Mouse (Mus musculus): ENCODE results near the gene Eml2. TPM values are rescaled to one million over a fixed set of nuclear protein-coding genes. Genes with fewer than 3 reads are reported as not detected.

The Eml2 gene
- polyA plus RNA-seq, 1 experiment from 2014 or later, result 18.9 TPM

DNA sequence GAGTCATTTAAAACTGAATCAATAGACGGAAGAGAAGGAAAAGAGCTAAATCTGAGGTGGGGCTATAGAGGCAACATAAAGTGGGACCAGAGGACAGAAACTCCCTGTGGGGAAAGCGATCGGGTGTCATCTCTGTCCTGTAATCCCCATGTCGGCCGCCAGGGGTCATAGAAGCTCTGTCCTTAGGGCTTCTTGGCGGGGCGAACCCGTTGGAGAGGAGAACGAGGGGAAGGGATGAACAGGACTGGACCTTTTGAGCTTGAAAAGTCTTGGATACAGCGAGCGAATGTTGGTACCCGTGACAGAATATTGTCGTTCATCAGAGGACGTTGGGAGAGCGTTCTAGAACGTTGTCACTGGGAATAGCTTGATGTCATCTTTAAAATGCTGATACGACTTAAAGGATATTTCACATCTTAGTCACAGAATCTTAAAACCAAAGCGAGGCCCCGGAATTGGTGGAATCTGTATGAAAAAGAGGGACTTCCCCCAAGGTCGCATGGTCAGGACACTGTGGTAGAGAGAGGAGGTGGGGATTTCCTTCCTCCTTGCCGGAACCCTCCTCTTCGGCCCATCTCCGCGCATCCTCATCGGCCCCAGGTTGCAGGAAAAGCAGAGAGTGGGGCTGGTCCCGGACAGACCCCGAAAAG, 2.3 kb downstream of the Eml2 start:
- H3K4me2 ChIP-seq, result peak overlapping the region; percentile 57
- no peaks in the 10 kb centered on the region for H3K9me3 ChIP-seq (replicated peaks)
- peaks cover 37% of the 10 kb centered on the region for H3K4me1 ChIP-seq (replicated peaks)
- no peaks in the 10 kb centered on the region for H3K36me3 ChIP-seq
- peaks cover 53% of the 10 kb centered on the region for H3K27me3 ChIP-seq
- no peak for ATAC-seq (replicated peaks; ENCODE audit: insufficient number of reproducible peaks, insufficient read depth, low FRiP score, low read depth)
- no peak overlapping the region for H3K9ac ChIP-seq
- H3K4me3 ChIP-seq, result peak overlapping the region; percentile 31
- no peak overlapping the region for H3K27ac ChIP-seq
- WGBS, result 4% methylated on average over 26 of the region's 27 CpGs

DNA sequence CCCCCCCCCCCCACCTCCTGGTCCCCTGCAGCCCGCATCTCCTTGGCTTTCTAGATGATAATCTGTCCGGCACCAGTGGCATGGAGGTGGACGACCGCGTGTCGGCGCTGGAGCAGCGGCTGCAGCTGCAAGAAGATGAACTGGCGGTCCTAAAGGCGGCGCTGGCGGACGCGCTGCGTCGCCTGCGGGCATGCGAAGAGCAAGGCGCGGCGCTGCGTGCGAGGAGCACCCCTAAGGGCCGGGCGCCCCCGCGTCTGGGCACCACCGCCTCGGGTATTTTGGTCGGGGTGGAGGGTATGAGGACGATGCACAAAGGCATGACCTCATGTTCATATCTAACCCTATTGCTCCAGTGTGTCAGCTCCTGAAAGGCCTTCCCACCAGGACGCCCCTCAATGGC, 3.0 kb downstream of the Eml2 start:
- Histone ChIP-seq H3K4me2 (peak overlapping the region; percentile 57), H3K4me1 (replicated peaks) (peaks cover 42% of the 10 kb centered on the region), H3K27me3 (peaks cover 53% of the 10 kb centered on the region), H3K4me3 (peak overlapping the region; percentile 31), H3K27ac (no peak overlapping the region), H3K9ac (no peak overlapping the region), H3K9me3 (replicated peaks) (no peaks in the 10 kb centered on the region), H3K36me3 (no peaks in the 10 kb centered on the region)
- under 1% methylated on average over 31 of the region's 32 CpGs for WGBS
- peak; percentile 17; the same call in 1 of the 2 replicates for ATAC-seq (replicated peaks; ENCODE audit: insufficient number of reproducible peaks, insufficient read depth, low FRiP score, low read depth)

DNA sequence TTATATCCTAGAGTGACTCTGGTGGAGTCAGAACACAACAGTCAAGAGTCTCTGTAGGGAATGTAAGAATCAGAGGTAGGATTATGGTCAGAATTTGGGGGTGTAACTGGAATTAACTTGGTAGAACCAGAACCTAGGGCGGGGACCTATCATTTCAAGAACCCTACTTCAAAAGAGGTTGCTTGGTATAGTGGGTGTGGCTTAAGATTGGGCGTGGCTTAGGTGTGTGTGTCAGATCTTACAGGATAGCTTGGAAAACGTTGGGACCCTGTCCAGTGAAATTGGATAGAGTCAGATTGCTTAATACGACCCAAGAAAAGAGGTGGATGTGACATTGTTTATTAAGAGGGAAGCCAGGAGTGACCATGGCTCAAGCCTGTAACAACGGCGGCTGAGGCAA, 3.7 kb downstream of the Eml2 start:
- Histone ChIP-seq H3K27me3 (peaks cover 49% of the 10 kb centered on the region), H3K9ac (no peak overlapping the region), H3K4me1 (replicated peaks) (peaks cover 50% of the 10 kb centered on the region), H3K27ac (no peak overlapping the region), H3K36me3 (no peaks in the 10 kb centered on the region), H3K4me3 (0 out of 2 replicates have a peak overlapping the region, but pooled peaks have one; percentile 31), H3K9me3 (replicated peaks) (no peaks in the 10 kb centered on the region), H3K4me2 (peak overlapping the region; percentile 57; the same call in 1 of the 2 replicates)
- no peak for ATAC-seq (replicated peaks; ENCODE audit: insufficient number of reproducible peaks, insufficient read depth, low FRiP score, low read depth)
- 41% methylated on average over 6 of the region's 6 CpGs for WGBS

DNA sequence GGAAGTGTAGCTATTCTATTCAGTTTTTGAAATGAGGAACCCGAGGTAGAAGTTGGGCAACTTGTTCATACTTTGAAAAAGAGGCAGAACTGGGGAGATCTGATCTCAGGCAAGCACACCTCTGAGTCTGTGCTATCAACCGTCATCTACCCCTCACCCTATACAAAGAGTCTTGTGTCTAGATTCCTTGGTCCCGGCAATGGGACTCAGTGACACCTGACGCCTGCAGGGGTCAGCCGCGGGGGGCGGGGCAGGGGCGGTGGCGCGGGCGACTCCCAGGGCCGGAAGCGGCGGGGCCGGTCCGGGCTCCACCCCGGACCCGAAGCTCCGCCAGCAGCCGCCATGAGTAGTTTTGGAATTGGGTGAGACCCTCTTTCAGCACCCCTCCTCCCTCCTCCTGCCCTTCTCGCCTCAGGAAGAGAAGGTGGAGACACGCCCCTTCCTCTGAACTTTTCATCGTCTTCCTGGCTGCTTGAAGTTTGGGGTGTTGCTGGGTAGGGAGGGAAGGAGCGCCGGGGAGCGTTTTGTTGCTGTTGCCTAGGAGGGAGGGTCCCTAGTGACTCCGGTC, 4.7 kb downstream of the Eml2 start:
- H3K9ac ChIP-seq, result peak overlapping the region; percentile 70
- peaks cover 56% of the 10 kb centered on the region for H3K4me1 ChIP-seq (replicated peaks)
- peak overlapping the region; percentile 61 for H3K27ac ChIP-seq
- H3K27me3 ChIP-seq, result peaks cover 41% of the 10 kb centered on the region
- peak overlapping the region; percentile 61 for H3K4me3 ChIP-seq
- WGBS, result under 1% methylated on average over 27 of the region's 27 CpGs
- peak; percentile 44 for ATAC-seq (replicated peaks; ENCODE audit: insufficient number of reproducible peaks, insufficient read depth, low FRiP score, low read depth)
- H3K36me3 ChIP-seq, result no peaks in the 10 kb centered on the region; the same call in 1 of the 2 replicates
- no peaks in the 10 kb centered on the region for H3K9me3 ChIP-seq (replicated peaks)
- H3K4me2 ChIP-seq, result peak overlapping the region; percentile 77

DNA sequence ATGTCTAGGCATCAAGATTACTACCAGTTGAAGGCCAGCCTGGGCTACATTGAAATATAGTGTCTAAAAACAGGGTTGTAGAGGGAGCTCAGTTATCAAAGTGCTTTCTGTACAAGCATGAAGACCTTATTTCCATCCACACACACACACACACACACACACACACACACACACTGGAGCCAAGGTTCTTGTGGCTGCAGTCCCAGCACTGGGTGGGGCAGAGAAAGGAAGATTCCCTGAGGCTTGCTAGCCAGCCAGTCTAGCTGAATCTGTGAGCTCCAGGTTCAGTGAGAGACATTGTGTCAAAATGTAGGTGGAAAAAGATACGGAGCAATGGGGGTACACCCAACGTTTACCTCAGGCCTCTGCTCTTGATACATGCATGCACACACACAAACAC, 8.0 kb downstream of the Eml2 start:
- H3K27me3 ChIP-seq, result peaks cover 11% of the 10 kb centered on the region
- no peak overlapping the region for H3K9ac ChIP-seq
- WGBS, result 68% methylated on average over 2 of the region's 2 CpGs
- peaks cover 4% of the 10 kb centered on the region; the same call in 1 of the 2 replicates for H3K36me3 ChIP-seq
- no peak overlapping the region for H3K4me3 ChIP-seq
- H3K9me3 ChIP-seq (replicated peaks), result no peaks in the 10 kb centered on the region
- no peak for ATAC-seq (replicated peaks; ENCODE audit: insufficient number of reproducible peaks, insufficient read depth, low FRiP score, low read depth)
- H3K4me1 ChIP-seq (replicated peaks), result peaks cover 40% of the 10 kb centered on the region
- H3K27ac ChIP-seq, result peak overlapping the region; percentile 88
- no peak overlapping the region for H3K4me2 ChIP-seq

DNA sequence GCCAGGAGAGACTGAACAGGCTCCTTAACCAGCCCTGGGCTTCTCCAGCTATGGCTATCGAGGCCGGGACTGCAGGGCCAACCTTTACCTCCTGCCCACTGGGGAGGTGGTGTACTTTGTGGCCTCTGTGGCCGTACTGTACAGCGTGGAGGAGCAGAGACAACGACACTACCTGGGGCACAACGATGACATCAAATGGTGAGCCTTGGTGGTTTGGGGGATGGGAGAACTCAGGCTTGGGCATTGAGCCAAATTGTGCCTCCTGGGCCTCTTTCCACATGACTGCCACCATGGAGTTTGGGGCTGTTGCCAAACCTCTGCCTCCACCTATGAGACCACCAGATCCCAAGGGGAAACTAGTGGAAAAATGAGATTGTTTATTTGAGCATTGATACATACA, 8.5 kb downstream of the Eml2 start:
- Histone ChIP-seq H3K36me3 (peaks cover 5% of the 10 kb centered on the region; the same call in 1 of the 2 replicates), H3K9me3 (replicated peaks) (no peaks in the 10 kb centered on the region), H3K27ac (peak overlapping the region; percentile 88), H3K9ac (no peak overlapping the region), H3K4me1 (replicated peaks) (peaks cover 35% of the 10 kb centered on the region), H3K4me3 (no peak overlapping the region), H3K4me2 (peak overlapping the region; percentile 24), H3K27me3 (peaks cover 6% of the 10 kb centered on the region; the same call in 1 of the 2 replicates)
- ATAC-seq (replicated peaks; ENCODE audit: insufficient number of reproducible peaks, insufficient read depth, low FRiP score, low read depth), result 0 out of 2 replicates have a peak, but pooled peaks have one; percentile 19
- 46% methylated on average over 6 of the region's 6 CpGs for WGBS

DNA sequence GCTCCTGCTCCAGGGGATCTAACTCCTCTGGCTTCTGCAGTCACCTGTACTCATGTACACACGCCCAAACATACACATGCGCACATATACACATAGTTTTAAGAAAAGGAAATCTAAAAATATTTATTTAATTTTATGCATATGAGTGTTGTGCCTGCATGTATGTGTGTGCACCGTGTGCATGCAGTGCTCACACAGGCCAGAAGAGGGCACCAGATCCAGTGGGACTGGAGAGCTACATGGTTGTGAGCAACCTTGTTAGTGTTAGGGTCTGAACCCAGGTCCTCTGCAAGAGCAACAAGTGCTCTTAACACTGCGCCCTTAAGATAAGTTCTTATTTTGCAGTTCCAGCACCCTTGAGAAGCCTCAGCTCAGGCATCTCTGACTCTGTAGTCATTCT, 18.5 kb downstream of the Eml2 start:
- Histone ChIP-seq H3K27me3 (no peaks in the 10 kb centered on the region), H3K9me3 (replicated peaks) (no peaks in the 10 kb centered on the region), H3K4me3 (no peak overlapping the region), H3K4me1 (replicated peaks) (peaks cover 6% of the 10 kb centered on the region; the same call in 1 of the 2 replicates), H3K9ac (no peak overlapping the region), H3K36me3 (peaks cover 62% of the 10 kb centered on the region), H3K4me2 (no peak overlapping the region), H3K27ac (no peak overlapping the region)
- ATAC-seq (replicated peaks; ENCODE audit: insufficient number of reproducible peaks, insufficient read depth, low FRiP score, low read depth), result no peak
- WGBS, result 96% methylated on average over 4 of the region's 4 CpGs

DNA sequence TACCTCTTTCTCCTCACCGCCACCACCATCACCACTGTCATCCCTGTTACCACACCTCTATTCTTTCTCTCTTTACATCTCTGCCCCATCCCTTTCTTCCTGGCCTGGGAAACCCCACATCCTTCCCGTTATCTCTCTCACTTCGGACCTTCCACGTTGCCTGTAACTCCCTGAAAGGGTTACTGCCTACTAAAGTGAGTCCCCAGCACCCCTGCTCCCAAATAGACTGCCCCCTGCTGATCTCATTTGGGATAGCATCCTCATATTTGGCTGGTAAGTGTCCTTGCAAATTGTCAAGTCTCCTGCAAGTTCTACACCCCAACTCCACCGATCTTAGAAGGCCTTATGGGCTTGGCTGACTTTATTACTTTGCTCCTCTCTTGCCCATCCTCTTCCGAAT, 20.5 kb downstream of the Eml2 start:
- H3K27ac ChIP-seq, result no peak overlapping the region
- no peaks in the 10 kb centered on the region for H3K27me3 ChIP-seq
- 49% methylated on average over 6 of the region's 6 CpGs for WGBS
- H3K9ac ChIP-seq, result no peak overlapping the region
- peaks cover 1% of the 10 kb centered on the region; the same call in 1 of the 2 replicates for H3K4me1 ChIP-seq (replicated peaks)
- no peak for ATAC-seq (replicated peaks; ENCODE audit: insufficient number of reproducible peaks, insufficient read depth, low FRiP score, low read depth)
- no peaks in the 10 kb centered on the region for H3K9me3 ChIP-seq (replicated peaks)
- no peak overlapping the region for H3K4me2 ChIP-seq
- H3K4me3 ChIP-seq, result no peak overlapping the region
- H3K36me3 ChIP-seq, result peaks cover 60% of the 10 kb centered on the region

DNA sequence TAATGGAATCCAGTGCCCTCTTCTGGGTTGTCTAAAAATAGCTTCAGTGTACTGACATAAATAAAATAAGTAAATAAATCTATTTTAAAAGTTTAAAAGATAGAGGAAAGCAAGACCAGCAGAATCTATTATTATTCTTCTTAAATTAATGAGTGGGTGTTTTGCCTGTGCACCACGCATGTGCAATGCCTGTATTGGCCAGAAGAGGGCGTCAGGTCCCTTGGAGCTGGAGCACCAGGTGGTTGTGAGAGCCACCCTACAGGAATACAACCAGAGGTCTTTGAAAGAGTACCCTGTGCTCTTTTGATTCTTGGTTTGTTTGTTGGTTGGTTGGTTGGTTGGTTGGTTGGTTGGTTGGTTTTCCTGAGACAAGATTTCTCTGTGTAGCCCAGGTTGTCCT, 21.8 kb downstream of the Eml2 start:
- 31% methylated on average over 2 of the region's 2 CpGs for WGBS
- Histone ChIP-seq H3K9me3 (replicated peaks) (no peaks in the 10 kb centered on the region), H3K4me3 (no peak overlapping the region), H3K36me3 (peaks cover 60% of the 10 kb centered on the region), H3K4me2 (no peak overlapping the region), H3K27me3 (no peaks in the 10 kb centered on the region), H3K27ac (no peak overlapping the region), H3K4me1 (replicated peaks) (no peaks in the 10 kb centered on the region), H3K9ac (no peak overlapping the region)
- ATAC-seq (replicated peaks; ENCODE audit: insufficient number of reproducible peaks, insufficient read depth, low FRiP score, low read depth), result no peak

DNA sequence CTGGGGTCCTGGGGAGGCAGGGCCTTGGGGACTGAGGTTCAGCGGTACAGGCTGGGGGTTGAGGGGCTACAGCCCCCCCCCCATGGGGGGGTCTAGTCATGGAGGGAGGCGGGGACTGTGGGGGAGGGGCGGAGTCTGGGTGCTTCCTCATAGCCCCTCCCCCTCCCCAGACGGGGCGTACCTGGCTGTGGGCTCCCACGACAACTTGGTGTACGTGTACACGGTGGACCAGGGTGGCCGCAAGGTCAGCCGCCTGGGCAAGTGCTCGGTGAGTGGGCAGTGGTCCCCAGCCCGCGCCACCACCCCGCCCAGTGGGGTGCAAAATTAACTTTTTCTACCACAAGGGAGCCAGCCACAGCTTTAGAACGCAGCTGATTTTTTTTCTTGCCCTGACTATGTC, 25.4 kb downstream of the Eml2 start:
- 0 out of 2 replicates have a peak, but pooled peaks have one; percentile 37 for ATAC-seq (replicated peaks; ENCODE audit: insufficient number of reproducible peaks, insufficient read depth, low FRiP score, low read depth)
- no peaks in the 10 kb centered on the region for H3K27me3 ChIP-seq
- 71% methylated on average over 15 of the region's 15 CpGs for WGBS
- H3K36me3 ChIP-seq, result peaks cover 58% of the 10 kb centered on the region
- no peak overlapping the region for H3K4me2 ChIP-seq
- no peak overlapping the region for H3K27ac ChIP-seq
- H3K4me1 ChIP-seq (replicated peaks), result no peaks in the 10 kb centered on the region
- no peak overlapping the region for H3K4me3 ChIP-seq
- H3K9me3 ChIP-seq (replicated peaks), result no peaks in the 10 kb centered on the region
- no peak overlapping the region for H3K9ac ChIP-seq

DNA sequence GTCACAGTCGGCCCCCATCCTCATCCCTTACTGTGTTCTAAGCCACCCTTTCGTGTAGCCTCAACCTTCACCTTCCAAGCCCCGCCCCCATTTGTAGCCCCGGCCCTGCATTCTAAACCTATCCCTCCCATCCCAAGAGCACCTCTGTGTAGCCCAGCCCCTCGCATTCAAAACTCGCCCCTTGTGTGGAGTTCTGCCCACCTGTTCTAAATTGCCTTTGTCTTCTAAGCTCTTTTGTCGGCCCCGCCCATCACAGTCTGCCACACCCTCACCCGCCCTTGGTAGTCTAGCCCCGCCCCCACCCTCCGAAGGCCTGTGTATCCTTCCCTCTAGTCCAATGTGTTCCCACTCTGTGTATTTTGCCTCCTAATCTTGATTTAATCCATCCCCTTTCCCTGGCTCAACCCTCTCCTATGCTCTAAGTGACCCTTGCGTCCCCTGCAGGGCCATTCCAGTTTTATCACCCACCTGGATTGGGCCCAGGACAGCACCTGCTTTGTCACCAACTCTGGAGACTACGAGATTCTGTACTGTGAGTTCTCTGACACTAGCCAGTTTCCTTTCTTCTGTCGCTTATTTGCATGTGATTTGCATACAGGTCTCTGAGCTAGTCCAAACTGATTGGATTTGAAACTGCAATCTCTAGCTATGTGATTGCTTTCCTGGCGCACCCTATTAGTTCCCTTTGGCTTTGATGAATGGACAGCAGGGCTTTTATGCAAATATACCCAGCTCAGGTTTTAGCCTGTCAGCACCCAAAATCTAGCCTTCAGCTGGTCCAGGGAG, 26.0 kb downstream of the Eml2 start:
- H3K36me3 ChIP-seq, result peaks cover 53% of the 10 kb centered on the region
- ATAC-seq (replicated peaks; ENCODE audit: insufficient number of reproducible peaks, insufficient read depth, low FRiP score, low read depth), result no peak
- H3K27me3 ChIP-seq, result no peaks in the 10 kb centered on the region
- no peaks in the 10 kb centered on the region for H3K9me3 ChIP-seq (replicated peaks)
- no peaks in the 10 kb centered on the region for H3K4me1 ChIP-seq (replicated peaks)
- 66% methylated on average over 15 of the region's 15 CpGs for WGBS
- no peak overlapping the region for H3K4me3 ChIP-seq
- H3K9ac ChIP-seq, result no peak overlapping the region
- H3K4me2 ChIP-seq, result no peak overlapping the region
- H3K27ac ChIP-seq, result no peak overlapping the region

Measured in heart, embryonic 15.5 days (tissue).